ENCODE assay signal across 8 mouse cellular contexts in genomic region chr7:18962795-18963194, GRCm38 (mm10). TPM values are rescaled to one million over a fixed set of nuclear protein-coding genes. Genes with fewer than 3 reads are reported as not detected.
A peak's percentile ranks its signal among the peaks of the same experiment; 100 is the strongest.
DNase-seq lines count a peak whose midpoint lies in the region; ATAC-seq and TF ChIP-seq lines count a peak whose summit lies in the region.
"Had no signal": no experiment of that assay in that cellular context is flagged by ENCODE, and none has a peak within 500 bp of the region (broad histone marks: within the 10 kb centered on the region; RNA-seq: fewer than 3 reads in every experiment).

No protein-coding gene starts in this region.

- H3K27ac ChIP-seq in stomach, embryonic 14.5 days (ENCODE audit: low read length) = no peak overlapping the region
- no peak overlapping the region for H3K27ac ChIP-seq in stomach, postnatal 0 days (replicated peaks)
- H3K27ac ChIP-seq in hindbrain, embryonic 10.5 days = peak overlapping the region; percentile 13; the same call in 1 of the 2 replicates
- no peak overlapping the region for H3K27ac ChIP-seq in liver, embryonic 16.5 days (ENCODE audit: low read length)
- H3K27ac ChIP-seq in gastrocnemius, adult 2 months = no peak overlapping the region

- TF ChIP-seq EP300 in stomach, postnatal 0 days (optimal IDR thresholded peaks at IDR 0.05) = no peak

- peak overlapping the region; percentile 15; the same call in 1 of the 2 replicates for H3K4me3 ChIP-seq in stomach, embryonic 14.5 days (ENCODE audit: low read depth, low read length)
- no peak overlapping the region for H3K4me3 ChIP-seq in stomach, postnatal 0 days (ENCODE audit: low read depth, low read length)
- peak overlapping the region; percentile 52 for H3K4me3 ChIP-seq in hindbrain, embryonic 10.5 days
- no peak overlapping the region for H3K4me3 ChIP-seq in liver, embryonic 16.5 days (ENCODE audit: low read depth, low read length)
- no peak overlapping the region for H3K4me3 ChIP-seq in gastrocnemius, adult 2 months

- H3K9me3 ChIP-seq in stomach, embryonic 14.5 days (ENCODE audit: control insufficient read depth, low read depth, low read length) = no peaks in the 10 kb centered on the region
- H3K9me3 ChIP-seq in stomach, postnatal 0 days (ENCODE audit: control insufficient read depth, low read length) = no peaks in the 10 kb centered on the region
- no peaks in the 10 kb centered on the region for H3K9me3 ChIP-seq in hindbrain, embryonic 10.5 days
- H3K9me3 ChIP-seq in liver, embryonic 16.5 days (replicated peaks; ENCODE audit: control insufficient read depth, low read length) = no peaks in the 10 kb centered on the region

- no peaks in the 10 kb centered on the region for H3K4me1 ChIP-seq in stomach, embryonic 14.5 days (ENCODE audit: control insufficient read depth, insufficient read depth, low read length)
- no peaks in the 10 kb centered on the region for H3K4me1 ChIP-seq in stomach, postnatal 0 days (replicated peaks; ENCODE audit: control insufficient read depth, insufficient read depth)
- H3K4me1 ChIP-seq in hindbrain, embryonic 10.5 days (replicated peaks) = peaks cover 73% of the 10 kb centered on the region
- no peaks in the 10 kb centered on the region; the same call in 1 of the 2 replicates for H3K4me1 ChIP-seq in liver, embryonic 16.5 days (ENCODE audit: control insufficient read depth, low read depth, low read length)

- no peak overlapping the region for H3K9ac ChIP-seq in stomach, embryonic 14.5 days (replicated peaks; ENCODE audit: low read depth, low read length)
- H3K9ac ChIP-seq in stomach, postnatal 0 days (ENCODE audit: low read length) = no peak overlapping the region
- H3K9ac ChIP-seq in liver, embryonic 16.5 days (ENCODE audit: low read depth, low read length) = no peak overlapping the region

- H3K36me3 ChIP-seq in stomach, embryonic 14.5 days (ENCODE audit: control insufficient read depth, insufficient read depth, low read length) = no peaks in the 10 kb centered on the region
- H3K36me3 ChIP-seq in stomach, postnatal 0 days (ENCODE audit: control insufficient read depth, insufficient read depth, low read length) = no peaks in the 10 kb centered on the region
- H3K36me3 ChIP-seq in hindbrain, embryonic 10.5 days = peaks cover 8% of the 10 kb centered on the region
- H3K36me3 ChIP-seq in liver, embryonic 16.5 days (ENCODE audit: control insufficient read depth, insufficient read depth) = no peaks in the 10 kb centered on the region

- no peak for ATAC-seq in stomach, embryonic 14.5 days (ENCODE audit: insufficient number of reproducible peaks, insufficient read depth, low FRiP score, low read depth)
- no peak for ATAC-seq in stomach, postnatal 0 days (ENCODE audit: low FRiP score, low TSS enrichment)
- ATAC-seq in liver, embryonic 16.5 days (ENCODE audit: low read depth) = no peak

- H3K27me3 ChIP-seq in stomach, embryonic 14.5 days (ENCODE audit: control insufficient read depth, insufficient read depth, low read length) = peaks cover 45% of the 10 kb centered on the region
- peaks cover 4% of the 10 kb centered on the region; the same call in 1 of the 2 replicates for H3K27me3 ChIP-seq in stomach, postnatal 0 days (ENCODE audit: control insufficient read depth, insufficient read depth, low read length)
- peaks cover 80% of the 10 kb centered on the region for H3K27me3 ChIP-seq in hindbrain, embryonic 10.5 days (ENCODE audit: insufficient read depth, poor library complexity, severe bottlenecking)
- peaks cover 79% of the 10 kb centered on the region for H3K27me3 ChIP-seq in liver, embryonic 16.5 days (ENCODE audit: control insufficient read depth, insufficient read depth, low read depth, low read length)

- DNase-seq in stomach, postnatal 0 days (ENCODE audit: low spot score) = no peak
- peak; percentile 43 for DNase-seq in hindbrain, embryonic 10.5 days (ENCODE audit: low spot score)
- no peak for DNase-seq in natural killer cell, adult 2 months (ENCODE audit: low spot score in 2 of 2)
- DNase-seq in thymus, adult 18-20 months = no peak
- DNase-seq in gastrocnemius, adult 2 months = no peak
- DNase-seq: gastrocnemius, postnatal 25 days had no signal

- no peak for TF ChIP-seq CTCF in stomach, postnatal 0 days (IDR thresholded peaks at IDR 0.05; ENCODE audit: low read depth)
- TF ChIP-seq CTCF in gastrocnemius, adult 2 months (IDR thresholded peaks at IDR 0.05) = no peak

- WGBS in stomach, embryonic 14.5 days = under 1% methylated on average over 20 of the region's 20 CpGs
- WGBS in stomach, postnatal 0 days = 2% methylated on average over 19 of the region's 20 CpGs
- WGBS in hindbrain, embryonic 10.5 days = 1% methylated on average over 20 of the region's 20 CpGs
- under 1% methylated on average over 20 of the region's 20 CpGs for WGBS in liver, embryonic 16.5 days (ENCODE audit: insufficient replicate concordance)

- peak overlapping the region; percentile 27; the same call in 1 of the 2 replicates for H3K4me2 ChIP-seq in stomach, embryonic 14.5 days (replicated peaks; ENCODE audit: low read depth, low read length)
- no peak overlapping the region; the same call in 1 of the 2 replicates for H3K4me2 ChIP-seq in stomach, postnatal 0 days (replicated peaks; ENCODE audit: low read depth)
- peak overlapping the region; percentile 30; the same call in 1 of the 2 replicates for H3K4me2 ChIP-seq in liver, embryonic 16.5 days (ENCODE audit: low read depth, low read length)

- intact Hi-C loops in gastrocnemius, adult 2 months (cut with DNase I) = no loop called here

RNA-seq across cellular contexts. Expression of gene Nanos2, which starts 24.4 kb away (rescaled TPM):
- not detected in 2 replicates for polyA plus RNA-seq in stomach, embryonic 14.5 days (2014; fragmentation: Nextera tagmentation; extraction: Ambion mirVana)
- polyA plus RNA-seq in stomach, postnatal 0 days (2015; fragmentation: Nextera tagmentation; extraction: Ambion mirVana) = not detected in 2 replicates
- 0.09 TPM in 1 of 2 replicates, not detected in the other for polyA plus RNA-seq in hindbrain, embryonic 10.5 days (2016; fragmentation: Nextera tagmentation; extraction: Ambion mirVana)
- polyA plus RNA-seq in liver, embryonic 16.5 days (2015; fragmentation: Nextera tagmentation; extraction: Ambion mirVana) = not detected in 2 replicates
- total RNA-seq in gastrocnemius, adult 2 months (2021) = not detected
- total RNA-seq: gastrocnemius, postnatal 25 days had no signal

RNA-seq across cellular contexts. Expression of gene Mypop, which starts 28.2 kb away (rescaled TPM):
- 3.0 and 3.5 TPM in 2 replicates for polyA plus RNA-seq in stomach, embryonic 14.5 days (2014; fragmentation: Nextera tagmentation; extraction: Ambion mirVana)
- polyA plus RNA-seq in stomach, postnatal 0 days (2015; fragmentation: Nextera tagmentation; extraction: Ambion mirVana) = 1.3 and 1.4 TPM in 2 replicates
- polyA plus RNA-seq in hindbrain, embryonic 10.5 days (2016; fragmentation: Nextera tagmentation; extraction: Ambion mirVana) = 4.1 and 5.0 TPM in 2 replicates
- 0.12 and 0.48 TPM in 2 replicates for polyA plus RNA-seq in liver, embryonic 16.5 days (2015; fragmentation: Nextera tagmentation; extraction: Ambion mirVana)
- 1 to 10 TPM; 6.3 to 6.7 TPM for total RNA-seq in gastrocnemius, adult 2 months (2021)

RNA-seq across cellular contexts. Expression of gene Nova2, which starts 37.1 kb away (rescaled TPM):
- polyA plus RNA-seq in stomach, embryonic 14.5 days (2014; fragmentation: Nextera tagmentation; extraction: Ambion mirVana) = 0.81 and 1.2 TPM in 2 replicates
- 0.18 and 0.22 TPM in 2 replicates for polyA plus RNA-seq in stomach, postnatal 0 days (2015; fragmentation: Nextera tagmentation; extraction: Ambion mirVana)
- 3.5 and 7.3 TPM in 2 replicates for polyA plus RNA-seq in hindbrain, embryonic 10.5 days (2016; fragmentation: Nextera tagmentation; extraction: Ambion mirVana)
- 0.06 and 0.09 TPM in 2 replicates for polyA plus RNA-seq in liver, embryonic 16.5 days (2015; fragmentation: Nextera tagmentation; extraction: Ambion mirVana)
- total RNA-seq in gastrocnemius, adult 2 months (2021) = 1 to 10 TPM; 1.6 to 2.1 TPM

RNA-seq across cellular contexts. Expression of gene Irf2bp1, which starts 41.0 kb away (rescaled TPM):
- 22.7 and 25.5 TPM in 2 replicates for polyA plus RNA-seq in stomach, embryonic 14.5 days (2014; fragmentation: Nextera tagmentation; extraction: Ambion mirVana)
- polyA plus RNA-seq in stomach, postnatal 0 days (2015; fragmentation: Nextera tagmentation; extraction: Ambion mirVana) = 9.8 and 12.0 TPM in 2 replicates
- 23.2 and 31.1 TPM in 2 replicates for polyA plus RNA-seq in hindbrain, embryonic 10.5 days (2016; fragmentation: Nextera tagmentation; extraction: Ambion mirVana)
- polyA plus RNA-seq in liver, embryonic 16.5 days (2015; fragmentation: Nextera tagmentation; extraction: Ambion mirVana) = 6.4 and 6.6 TPM in 2 replicates
- 10 to 100 TPM; 18.2 to 20.5 TPM for total RNA-seq in gastrocnemius, adult 2 months (2021)

RNA-seq across cellular contexts. Expression of gene Ccdc61, which starts 52.6 kb away (rescaled TPM):
- polyA plus RNA-seq in stomach, embryonic 14.5 days (2014; fragmentation: Nextera tagmentation; extraction: Ambion mirVana) = 18.5 and 21.7 TPM in 2 replicates
- polyA plus RNA-seq in stomach, postnatal 0 days (2015; fragmentation: Nextera tagmentation; extraction: Ambion mirVana) = 15.4 and 19.1 TPM in 2 replicates
- polyA plus RNA-seq in hindbrain, embryonic 10.5 days (2016; fragmentation: Nextera tagmentation; extraction: Ambion mirVana) = 36.8 and 39.2 TPM in 2 replicates
- 7.9 and 8.4 TPM in 2 replicates for polyA plus RNA-seq in liver, embryonic 16.5 days (2015; fragmentation: Nextera tagmentation; extraction: Ambion mirVana)
- 1 to 10 TPM; 4.1 to 5.6 TPM for total RNA-seq in gastrocnemius, adult 2 months (2021)

Comparison
In these comparisons a context has a peak if more than half of its experiments do, and no peak if none do; other contexts are left out.
1. H3K4me3 ChIP-seq: peak in stomach, embryonic 14.5 days (single experiment) and hindbrain, embryonic 10.5 days (single experiment); none in stomach, postnatal 0 days (single experiment), liver, embryonic 16.5 days (single experiment) and gastrocnemius, adult 2 months (single experiment).